Mouse (Mus musculus) G1E (cell line): Measurements from ENCODE around the gene H2al1c. TPM values are rescaled to one million over a fixed set of nuclear protein-coding genes. Genes with fewer than 3 reads are reported as not detected.
"Not testable (repeated sequence)": the region's sequence is repeated elsewhere in the genome, so short reads cannot be mapped to it uniquely, and the experiment has no call there.

Experiments used
- ATAC-seq: 2 replicates; pipeline ENCODE4 v1.8.0; 2016; ENCODE audit warnings: mild to moderate bottlenecking; ENCODE audit not compliant: insufficient number of reproducible peaks, poor library complexity, low FRiP score, severe bottlenecking; ENCODE audit errors: extremely low read depth
- DNase-seq: peaks from one replicate; pipeline ENCODE4 v3.0.0; 2012; ENCODE audit warnings: low spot score
- H3K27me3 ChIP-seq: 2 replicates; pipeline ENCODE4 v1.6.1; 2012; ENCODE audit warnings: mild to moderate bottlenecking, low read length, inconsistent platforms; ENCODE audit not compliant: insufficient read depth
- H3K36me3 ChIP-seq: replicated peaks from 2 replicates; pipeline ENCODE3; 2012; ENCODE audit warnings: mild to moderate bottlenecking, inconsistent platforms
- H3K4me1 ChIP-seq: 2 replicates; pipeline ENCODE4 v1.6.1; 2012; ENCODE audit warnings: low read depth, low read length, inconsistent platforms, mixed read lengths; ENCODE audit not compliant: insufficient read depth
- H3K4me3 ChIP-seq: 2 replicates; pipeline ENCODE4 v1.5.1; 2012; ENCODE audit warnings: low read depth, mild to moderate bottlenecking, inconsistent platforms, low read length, moderate library complexity, mixed read lengths
- H3K9me3 ChIP-seq: replicated peaks from 2 replicates; pipeline ENCODE4 v1.6.1; 2012; ENCODE audit warnings: inconsistent platforms
- CTCF ChIP-seq: IDR thresholded peaks from 2 replicates; pipeline ENCODE4 v1.5.1; 2012; ENCODE audit warnings: low read depth, low read length, inconsistent platforms, mixed read lengths
- GATA1 ChIP-seq: IDR thresholded peaks from 2 replicates; pipeline ENCODE4 v1.6.1; 2012; ENCODE audit warnings: borderline replicate concordance, low read length, inconsistent platforms, mixed read lengths
- GATA2 ChIP-seq: IDR thresholded peaks from 2 replicates; pipeline ENCODE4 v1.6.1; 2012; ENCODE audit warnings: low read depth, low read length, inconsistent platforms, borderline replicate concordance
- POLR2AphosphoS5 ChIP-seq: IDR thresholded peaks from 2 replicates; pipeline ENCODE4 v1.6.1; 2012; ENCODE audit warnings: low read depth, low read length, inconsistent platforms; ENCODE audit not compliant: insufficient replicate concordance
- TAL1 ChIP-seq: conservative IDR thresholded peaks from 2 replicates; pipeline ENCODE4 v1.6.1; 2012; ENCODE audit warnings: low read depth, low read length, inconsistent platforms, mixed read lengths
- polyA plus RNA-seq: library from polyadenylated mRNA; stranded (reverse); fragments of >175 nt; gene quantifications from 2 replicates; pipeline ENCODE4 v1.2.3, GENCODE M21; 2012
- total RNA-seq, 2 experiments: library from RNA; stranded (forward) in 1 of 2; stranded (reverse) in 1 of 2; fragments of 200-1000 nt in 1 of 2; fragments of >200 nt in 1 of 2; fragmentation: Nextera tagmentation in 1 of 2; gene quantifications; 2 replicates each; pipeline ENCODE4 v1.2.3; 2014 to 2017

The H2al1c gene
- total and polyA plus RNA-seq, 3 experiments = not detected

DNA sequence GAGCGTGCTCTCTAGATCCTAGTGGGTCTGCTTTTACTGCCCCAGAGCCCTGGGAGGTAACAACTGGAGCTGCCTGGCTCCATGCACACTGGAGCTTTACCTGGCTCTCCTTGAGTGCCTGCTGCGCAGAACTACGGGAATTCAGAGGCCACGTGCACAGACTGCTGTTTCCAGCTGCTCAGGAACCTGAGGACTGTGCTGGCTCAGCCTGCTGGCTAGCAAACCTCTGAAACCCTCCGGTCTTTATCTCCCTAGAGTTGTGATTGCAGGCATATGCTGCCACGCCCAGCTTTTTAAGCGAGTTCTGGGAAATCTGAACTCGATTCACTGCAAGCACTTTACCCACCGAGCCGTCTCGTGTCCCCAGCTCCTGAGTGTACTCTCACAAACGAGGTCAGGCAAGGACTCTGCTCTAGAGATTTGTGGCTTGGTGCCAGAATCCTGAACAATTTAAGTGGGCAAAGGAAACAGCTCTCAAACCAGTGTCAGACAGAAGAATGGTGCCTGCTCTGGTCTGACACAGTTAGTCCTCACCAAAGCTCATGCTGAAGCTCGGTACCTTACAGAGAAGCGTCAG lies 17.1 kb upstream of the H2al1c start:
- TF ChIP-seq GATA1 (no peak), CTCF (no peak), TAL1 (no peak), GATA2 (no peak), POLR2AphosphoS5 (no peak)
- Histone ChIP-seq H3K4me3 (no peak overlapping the region), H3K9me3 (no peaks in the 10 kb centered on the region), H3K36me3 (no peaks in the 10 kb centered on the region), H3K27me3 (no peaks in the 10 kb centered on the region), H3K4me1 (no peaks in the 10 kb centered on the region)
- ATAC-seq (no peak), DNase-seq (no peak)

DNA sequence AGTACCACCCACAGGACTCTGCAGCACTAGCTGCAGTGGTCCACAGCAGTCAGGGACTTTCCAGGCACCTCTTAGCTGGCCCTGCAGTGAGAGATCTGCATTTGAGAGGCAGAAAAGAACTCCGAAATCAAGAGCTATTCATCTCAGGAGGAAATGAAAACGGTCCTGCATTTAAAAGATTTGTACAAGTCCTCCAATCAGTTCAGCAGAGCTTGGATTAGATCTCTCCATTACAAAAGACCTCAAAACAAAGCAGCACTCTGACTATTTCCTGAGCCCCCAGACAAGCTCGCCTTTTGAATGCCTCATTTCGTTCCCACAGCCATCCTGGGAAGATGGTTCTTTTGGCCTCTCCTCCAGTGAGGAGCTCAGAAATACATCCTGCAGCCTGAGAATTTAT lies 16.2 kb upstream of the H2al1c start:
- no peak overlapping the region for H3K4me3 ChIP-seq
- TF ChIP-seq GATA2 (no peak), TAL1 (no peak), GATA1 (no peak), CTCF (no peak), POLR2AphosphoS5 (no peak)
- H3K9me3 ChIP-seq = no peaks in the 10 kb centered on the region
- H3K36me3 ChIP-seq = no peaks in the 10 kb centered on the region
- H3K4me1 ChIP-seq = no peaks in the 10 kb centered on the region
- ATAC-seq = no peak
- H3K27me3 ChIP-seq = no peaks in the 10 kb centered on the region
- no peak for DNase-seq

DNA sequence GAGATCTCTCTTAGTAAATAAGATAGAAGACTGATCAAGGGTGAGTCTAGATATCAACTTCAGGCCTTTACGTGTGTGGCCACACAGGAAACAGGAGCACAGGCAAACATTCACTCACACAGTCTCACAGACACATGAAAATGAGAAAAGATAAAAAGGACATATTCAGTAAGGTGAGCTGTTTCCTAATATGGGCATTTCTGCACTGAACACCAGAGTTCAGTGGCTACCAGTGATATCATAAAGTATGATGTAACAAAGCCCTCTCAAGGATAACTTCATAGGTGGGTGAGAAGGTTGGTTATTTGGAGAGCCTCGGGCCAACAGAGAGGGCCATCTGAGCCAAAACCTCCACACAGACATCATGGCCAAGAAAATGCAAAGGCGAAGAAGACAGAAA lies 6.5 kb upstream of the H2al1c start, which contains the start of gene H2al1a:
Gene H2al1a (plus strand): TSS at position 301 of the 400 bp plus-strand sequence.
- H3K36me3 ChIP-seq, ATAC-seq, DNase-seq, H3K9me3 ChIP-seq, H3K27me3 ChIP-seq, H3K4me3 ChIP-seq, H3K4me1 ChIP-seq: not testable (repeated sequence)

DNA sequence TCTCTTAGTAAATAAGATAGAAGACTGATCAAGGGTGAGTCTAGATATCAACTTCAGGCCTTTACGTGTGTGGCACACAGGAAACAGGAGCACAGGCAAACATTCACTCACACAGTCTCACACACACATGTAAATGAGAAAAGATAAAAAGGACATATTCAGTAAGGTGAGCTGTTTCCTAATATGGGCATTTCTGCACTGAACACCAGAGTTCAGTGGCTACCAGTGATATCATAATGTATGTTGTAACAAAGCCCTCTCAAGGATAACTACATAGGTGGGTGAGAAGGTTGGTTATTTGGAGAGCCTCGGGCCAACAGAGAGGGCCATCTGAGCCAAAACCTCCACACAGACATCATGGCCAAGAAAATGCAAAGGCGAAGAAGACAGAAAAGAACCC lies 3.3 kb upstream of the H2al1c start, which contains the start of gene H2al1b:
Gene H2al1b (plus strand): TSS at position 301 of the 400 bp plus-strand sequence.
- H3K4me3 ChIP-seq, DNase-seq, H3K36me3 ChIP-seq, H3K4me1 ChIP-seq, ATAC-seq, H3K9me3 ChIP-seq, H3K27me3 ChIP-seq: not testable (repeated sequence)

DNA sequence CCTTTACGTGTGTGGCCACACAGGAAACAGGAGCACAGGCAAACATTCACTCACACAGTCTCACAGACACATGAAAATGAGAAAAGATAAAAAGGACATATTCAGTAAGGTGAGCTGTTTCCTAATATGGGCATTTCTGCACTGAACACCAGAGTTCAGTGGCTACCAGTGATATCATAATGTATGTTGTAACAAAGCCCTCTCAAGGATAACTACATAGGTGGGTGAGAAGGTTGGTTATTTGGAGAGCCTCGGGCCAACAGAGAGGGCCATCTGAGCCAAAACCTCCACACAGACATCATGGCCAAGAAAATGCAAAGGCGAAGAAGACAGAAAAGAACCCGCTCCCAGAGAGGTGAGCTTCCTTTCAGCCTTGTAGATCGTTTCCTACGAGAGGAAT lies 3.1 kb downstream of the H2al1c start, which contains the start of gene H2al1d:
Gene H2al1d (plus strand): TSS at position 301 of the 400 bp plus-strand sequence.
- not testable (repeated sequence) for H3K4me1 ChIP-seq, H3K9me3 ChIP-seq, H3K36me3 ChIP-seq, H3K4me3 ChIP-seq, ATAC-seq, DNase-seq, H3K27me3 ChIP-seq

DNA sequence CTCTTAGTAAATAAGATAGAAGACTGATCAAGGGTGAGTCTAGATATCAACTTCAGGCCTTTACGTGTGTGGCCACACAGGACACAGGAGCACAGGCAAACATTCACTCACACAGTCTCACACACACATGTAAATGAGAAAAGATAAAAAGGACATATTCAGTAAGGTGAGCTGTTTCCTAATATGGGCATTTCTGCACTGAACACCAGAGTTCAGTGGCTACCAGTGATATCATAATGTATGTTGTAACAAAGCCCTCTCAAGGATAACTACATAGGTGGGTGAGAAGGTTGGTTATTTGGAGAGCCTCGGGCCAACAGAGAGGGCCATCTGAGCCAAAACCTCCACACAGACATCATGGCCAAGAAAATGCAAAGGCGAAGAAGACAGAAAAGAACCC lies 6.2 kb downstream of the H2al1c start, which contains the start of gene H2al1e:
Gene H2al1e (plus strand): TSS at position 301 of the 400 bp plus-strand sequence.
- H3K4me3 ChIP-seq, ATAC-seq, H3K27me3 ChIP-seq, H3K9me3 ChIP-seq, H3K36me3 ChIP-seq, DNase-seq, H3K4me1 ChIP-seq: not testable (repeated sequence)

DNA sequence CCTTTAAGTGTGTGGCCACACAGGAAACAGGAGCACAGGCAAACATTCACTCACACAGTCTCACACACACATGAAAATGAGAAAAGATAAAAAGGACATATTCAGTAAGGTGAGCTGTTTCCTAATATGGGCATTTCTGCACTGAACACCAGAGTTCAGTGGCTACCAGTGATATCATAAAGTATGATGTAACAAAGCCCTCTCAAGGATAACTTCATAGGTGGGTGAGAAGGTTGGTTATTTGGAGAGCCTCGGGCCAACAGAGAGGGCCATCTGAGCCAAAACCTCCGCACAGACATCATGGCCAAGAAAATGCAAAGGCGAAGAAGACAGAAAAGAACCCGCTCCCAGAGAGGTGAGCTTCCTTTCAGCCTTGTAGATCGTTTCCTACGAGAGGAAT lies 9.4 kb downstream of the H2al1c start, which contains the start of gene H2al1f:
Gene H2al1f (plus strand): TSS at position 301 of the 400 bp plus-strand sequence.
- H3K4me1 ChIP-seq, H3K27me3 ChIP-seq, H3K9me3 ChIP-seq, H3K4me3 ChIP-seq, DNase-seq, ATAC-seq, H3K36me3 ChIP-seq: not testable (repeated sequence)

DNA sequence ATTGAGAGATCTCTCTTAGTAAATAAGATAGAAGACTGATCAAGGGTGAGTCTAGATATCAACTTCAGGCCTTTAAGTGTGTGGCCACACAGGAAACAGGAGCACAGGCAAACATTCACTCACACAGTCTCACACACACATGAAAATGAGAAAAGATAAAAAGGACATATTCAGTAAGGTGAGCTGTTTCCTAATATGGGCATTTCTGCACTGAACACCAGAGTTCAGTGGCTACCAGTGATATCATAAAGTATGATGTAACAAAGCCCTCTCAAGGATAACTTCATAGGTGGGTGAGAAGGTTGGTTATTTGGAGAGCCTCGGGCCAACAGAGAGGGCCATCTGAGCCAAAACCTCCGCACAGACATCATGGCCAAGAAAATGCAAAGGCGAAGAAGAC lies 12.5 kb downstream of the H2al1c start, which contains the start of gene H2al1g:
Gene H2al1g (plus strand): TSS at position 301 of the 400 bp plus-strand sequence.
- ATAC-seq, DNase-seq, H3K27me3 ChIP-seq, H3K4me3 ChIP-seq, H3K9me3 ChIP-seq, H3K36me3 ChIP-seq, H3K4me1 ChIP-seq: not testable (repeated sequence)

DNA sequence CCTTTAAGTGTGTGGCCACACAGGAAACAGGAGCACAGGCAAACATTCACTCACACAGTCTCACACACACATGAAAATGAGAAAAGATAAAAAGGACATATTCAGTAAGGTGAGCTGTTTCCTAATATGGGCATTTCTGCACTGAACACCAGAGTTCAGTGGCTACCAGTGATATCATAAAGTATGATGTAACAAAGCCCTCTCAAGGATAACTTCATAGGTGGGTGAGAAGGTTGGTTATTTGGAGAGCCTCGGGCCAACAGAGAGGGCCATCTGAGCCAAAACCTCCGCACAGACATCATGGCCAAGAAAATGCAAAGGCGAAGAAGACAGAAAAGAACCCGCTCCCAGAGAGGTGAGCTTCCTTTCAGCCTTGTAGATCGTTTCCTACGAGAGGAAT lies 15.7 kb downstream of the H2al1c start, which contains the start of gene H2al1h:
Gene H2al1h (plus strand): TSS at position 301 of the 400 bp plus-strand sequence.
- H3K4me3 ChIP-seq, H3K9me3 ChIP-seq, DNase-seq, H3K27me3 ChIP-seq, H3K36me3 ChIP-seq, ATAC-seq, H3K4me1 ChIP-seq: not testable (repeated sequence)

DNA sequence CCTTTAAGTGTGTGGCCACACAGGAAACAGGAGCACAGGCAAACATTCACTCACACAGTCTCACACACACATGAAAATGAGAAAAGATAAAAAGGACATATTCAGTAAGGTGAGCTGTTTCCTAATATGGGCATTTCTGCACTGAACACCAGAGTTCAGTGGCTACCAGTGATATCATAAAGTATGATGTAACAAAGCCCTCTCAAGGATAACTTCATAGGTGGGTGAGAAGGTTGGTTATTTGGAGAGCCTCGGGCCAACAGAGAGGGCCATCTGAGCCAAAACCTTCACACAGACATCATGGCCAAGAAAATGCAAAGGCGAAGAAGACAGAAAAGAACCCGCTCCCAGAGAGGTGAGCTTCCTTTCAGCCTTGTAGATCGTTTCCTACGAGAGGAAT lies 18.9 kb downstream of the H2al1c start, which contains the start of gene H2al1i:
Gene H2al1i (plus strand): TSS at position 301 of the 400 bp plus-strand sequence.
- not testable (repeated sequence) for DNase-seq, H3K27me3 ChIP-seq, H3K9me3 ChIP-seq, H3K36me3 ChIP-seq, H3K4me1 ChIP-seq, ATAC-seq, H3K4me3 ChIP-seq

DNA sequence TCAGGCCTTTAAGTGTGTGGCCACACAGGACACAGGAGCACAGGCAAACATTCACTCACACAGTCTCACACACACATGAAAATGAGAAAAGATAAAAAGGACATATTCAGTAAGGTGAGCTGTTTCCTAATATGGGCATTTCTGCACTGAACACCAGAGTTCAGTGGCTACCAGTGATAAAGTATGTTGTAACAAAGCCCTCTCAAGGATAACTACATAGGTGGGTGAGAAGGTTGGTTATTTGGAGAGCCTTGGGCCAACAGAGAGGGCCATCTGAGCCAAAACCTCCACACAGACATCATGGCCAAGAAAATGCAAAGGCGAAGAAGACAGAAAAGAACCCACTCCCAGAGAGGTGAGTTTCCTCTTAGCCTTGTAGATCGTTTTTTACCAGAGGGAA lies 22.1 kb downstream of the H2al1c start, which contains the start of gene H2al1j:
Gene H2al1j (plus strand): TSS at position 301 of the 400 bp plus-strand sequence.
- DNase-seq, H3K9me3 ChIP-seq, H3K36me3 ChIP-seq, H3K4me3 ChIP-seq, H3K27me3 ChIP-seq, ATAC-seq, H3K4me1 ChIP-seq: not testable (repeated sequence)
